Mouse (Mus musculus): Measurements from ENCODE around the gene Gkap1. TPM values are rescaled to one million over a fixed set of nuclear protein-coding genes. Genes with fewer than 3 reads are reported as not detected.
A peak's percentile ranks its signal among the peaks of the same experiment; 100 is the strongest.

Gene Gkap1
- total and polyA plus RNA-seq, 2 experiments: 3.5 to 14.9 TPM

GRCm38 (mm10) chr13:58232070-58232469, 43.4 kb downstream of the Gkap1 start:
- no peaks in the 10 kb centered on the region for H3K27me3 ChIP-seq (ENCODE audit: control insufficient read depth, insufficient read depth, low read length)
- H3K4me3 ChIP-seq (ENCODE audit: insufficient read depth, low read depth, low read length): no peak overlapping the region
- no peaks in the 10 kb centered on the region for H3K79me2 ChIP-seq (ENCODE audit: control insufficient read depth, insufficient read depth, low read length)
- no peak overlapping the region for H3K27ac ChIP-seq (replicated peaks; ENCODE audit: insufficient read depth, low read depth, low read length)
- no peak for TF ChIP-seq POLR2A (IDR thresholded peaks at IDR 0.05; ENCODE audit: extremely low read depth, insufficient read depth, low read length)
- no peak for TF ChIP-seq CTCF (IDR thresholded peaks at IDR 0.05; ENCODE audit: low read depth, low read length)
- no peak overlapping the region for H3K9ac ChIP-seq (ENCODE audit: low read depth, low read length)
- no peaks in the 10 kb centered on the region for H3K36me3 ChIP-seq (ENCODE audit: control insufficient read depth, insufficient read depth, low read length)
- H3K4me1 ChIP-seq (ENCODE audit: control insufficient read depth, insufficient read depth, low read length): peaks cover 5% of the 10 kb centered on the region
- 30% methylated on average over 8 of the region's 8 CpGs for WGBS
- peak; percentile 51 for DNase-seq (ENCODE audit: extremely low read depth, low read depth, low spot score)

- H3K79me2 ChIP-seq (ENCODE audit: control insufficient read depth, insufficient read depth, low read length): no peaks in the 10 kb centered on the region
- 91% methylated on average over 2 of the region's 2 CpGs for WGBS
- no peak for DNase-seq (ENCODE audit: extremely low read depth, low read depth, low spot score)
Measured at GRCm38 (mm10) chr13:58228624-58229023, 46.9 kb downstream of the Gkap1 start.

DNA sequence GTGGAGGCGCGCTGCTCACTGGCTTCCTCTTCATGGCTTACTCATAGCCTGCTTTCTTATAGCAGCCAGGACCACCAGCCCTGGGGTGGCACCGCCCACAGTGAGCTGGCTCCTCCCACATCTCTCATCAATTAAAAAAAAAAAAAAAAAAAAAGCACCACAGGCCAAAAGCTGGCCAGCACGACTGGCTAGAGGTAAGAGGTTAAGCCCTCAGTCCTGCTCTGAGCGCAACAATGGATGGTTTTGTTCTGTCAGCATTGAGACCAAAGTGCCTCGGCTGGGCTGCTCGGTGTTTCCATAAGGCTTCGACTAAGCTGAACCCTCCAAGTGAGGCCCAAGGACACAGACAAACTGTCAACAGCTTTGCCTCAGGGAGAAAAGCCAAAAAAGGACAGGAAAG, 49.8 kb downstream of the Gkap1 start:
- 90% methylated on average over 8 of the region's 8 CpGs for WGBS
- Histone ChIP-seq H3K4me3 (ENCODE audit: insufficient read depth, low read depth, low read length) (no peak overlapping the region), H3K4me1 (ENCODE audit: control insufficient read depth, insufficient read depth, low read length) (no peaks in the 10 kb centered on the region), H3K79me2 (ENCODE audit: control insufficient read depth, insufficient read depth, low read length) (no peaks in the 10 kb centered on the region), H3K27ac (replicated peaks; ENCODE audit: insufficient read depth, low read depth, low read length) (no peak overlapping the region), H3K9ac (ENCODE audit: low read depth, low read length) (no peak overlapping the region), H3K27me3 (ENCODE audit: control insufficient read depth, insufficient read depth, low read length) (no peaks in the 10 kb centered on the region), H3K36me3 (ENCODE audit: control insufficient read depth, insufficient read depth, low read length) (no peaks in the 10 kb centered on the region)
- no peak for TF ChIP-seq CTCF (IDR thresholded peaks at IDR 0.05; ENCODE audit: low read depth, low read length)
- no peak for TF ChIP-seq POLR2A (IDR thresholded peaks at IDR 0.05; ENCODE audit: extremely low read depth, insufficient read depth, low read length)
- no peak for DNase-seq (ENCODE audit: extremely low read depth, low read depth, low spot score)

More at GRCm38 (mm10) chr13:58228624-58229023, 46.9 kb downstream of the Gkap1 start:
- Histone ChIP-seq H3K9ac (ENCODE audit: low read depth, low read length) (no peak overlapping the region), H3K4me1 (ENCODE audit: control insufficient read depth, insufficient read depth, low read length) (peaks cover 5% of the 10 kb centered on the region), H3K4me3 (ENCODE audit: insufficient read depth, low read depth, low read length) (no peak overlapping the region), H3K27ac (replicated peaks; ENCODE audit: insufficient read depth, low read depth, low read length) (no peak overlapping the region), H3K36me3 (ENCODE audit: control insufficient read depth, insufficient read depth, low read length) (no peaks in the 10 kb centered on the region), H3K27me3 (ENCODE audit: control insufficient read depth, insufficient read depth, low read length) (no peaks in the 10 kb centered on the region)
- TF ChIP-seq POLR2A (IDR thresholded peaks at IDR 0.05; ENCODE audit: extremely low read depth, insufficient read depth, low read length) (no peak), CTCF (IDR thresholded peaks at IDR 0.05; ENCODE audit: low read depth, low read length) (no peak)

DNA sequence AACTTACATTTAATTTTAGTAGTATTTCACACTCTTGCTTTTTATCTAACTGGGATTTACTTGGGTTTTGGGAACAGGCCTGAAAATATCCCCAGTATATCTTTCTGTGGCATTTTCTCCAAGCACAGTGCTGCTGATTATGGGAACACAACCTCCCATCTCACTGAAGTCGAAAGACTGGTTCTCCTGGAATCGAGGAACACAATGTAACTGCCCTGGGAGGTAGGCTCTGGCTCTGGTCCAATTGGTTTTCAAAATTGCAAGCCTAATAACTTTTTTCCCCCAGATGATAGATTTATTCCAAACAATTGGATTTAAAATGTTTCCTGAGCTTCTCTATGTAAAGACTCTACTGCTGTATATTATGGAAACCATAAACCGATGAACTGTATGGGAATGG, 55.3 kb downstream of the Gkap1 start:
- no peak overlapping the region for H3K9ac ChIP-seq (ENCODE audit: low read depth, low read length)
- H3K27me3 ChIP-seq (ENCODE audit: control insufficient read depth, insufficient read depth, low read length): no peaks in the 10 kb centered on the region
- H3K4me1 ChIP-seq (ENCODE audit: control insufficient read depth, insufficient read depth, low read length): peaks cover 4% of the 10 kb centered on the region
- H3K36me3 ChIP-seq (ENCODE audit: control insufficient read depth, insufficient read depth, low read length): no peaks in the 10 kb centered on the region
- 65% methylated on average over 3 of the region's 3 CpGs for WGBS
- TF ChIP-seq CTCF (IDR thresholded peaks at IDR 0.05; ENCODE audit: low read depth, low read length): no peak
- TF ChIP-seq POLR2A (IDR thresholded peaks at IDR 0.05; ENCODE audit: extremely low read depth, insufficient read depth, low read length): no peak
- H3K27ac ChIP-seq (replicated peaks; ENCODE audit: insufficient read depth, low read depth, low read length): no peak overlapping the region
- H3K79me2 ChIP-seq (ENCODE audit: control insufficient read depth, insufficient read depth, low read length): peaks cover 2% of the 10 kb centered on the region
- no peak overlapping the region for H3K4me3 ChIP-seq (ENCODE audit: insufficient read depth, low read depth, low read length)
- no peak for DNase-seq (ENCODE audit: extremely low read depth, low read depth, low spot score)

- H3K9ac ChIP-seq (ENCODE audit: low read depth, low read length): no peak overlapping the region
- no peak overlapping the region for H3K27ac ChIP-seq (replicated peaks; ENCODE audit: insufficient read depth, low read depth, low read length)
- DNase-seq (ENCODE audit: extremely low read depth, low read depth, low spot score): peak; percentile 58
- no peaks in the 10 kb centered on the region for H3K36me3 ChIP-seq (ENCODE audit: control insufficient read depth, insufficient read depth, low read length)
- H3K79me2 ChIP-seq (ENCODE audit: control insufficient read depth, insufficient read depth, low read length): peaks cover 16% of the 10 kb centered on the region
- peaks cover 13% of the 10 kb centered on the region for H3K4me1 ChIP-seq (ENCODE audit: control insufficient read depth, insufficient read depth, low read length)
- H3K27me3 ChIP-seq (ENCODE audit: control insufficient read depth, insufficient read depth, low read length): no peaks in the 10 kb centered on the region
- TF ChIP-seq CTCF (IDR thresholded peaks at IDR 0.05; ENCODE audit: low read depth, low read length): no peak
- no peak for TF ChIP-seq POLR2A (IDR thresholded peaks at IDR 0.05; ENCODE audit: extremely low read depth, insufficient read depth, low read length)
- WGBS: 47% methylated on average over 2 of the region's 2 CpGs
- no peak overlapping the region for H3K4me3 ChIP-seq (ENCODE audit: insufficient read depth, low read depth, low read length)
Measured at GRCm38 (mm10) chr13:58217536-58217935, 58.0 kb downstream of the Gkap1 start.

DNA sequence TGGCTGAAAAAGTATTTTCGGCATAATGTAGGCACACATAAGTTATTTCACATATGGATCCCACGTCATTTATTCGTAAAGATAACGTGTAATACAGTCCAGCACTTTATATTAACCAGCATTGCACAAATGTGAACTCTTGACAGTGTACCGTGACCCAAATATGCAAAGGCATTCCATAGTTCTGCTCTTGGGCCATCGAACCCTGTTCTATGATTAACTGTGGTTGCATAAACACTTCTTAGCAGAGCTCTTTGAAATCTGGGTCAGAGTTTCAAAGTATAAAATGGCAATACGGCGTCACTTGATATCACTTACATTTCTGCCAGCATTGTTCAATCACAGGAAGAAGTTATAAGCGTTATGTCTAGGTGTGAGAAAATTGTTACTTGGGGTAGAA, 59.1 kb downstream of the Gkap1 start:
- WGBS: 17% methylated on average over 9 of the region's 9 CpGs
- Histone ChIP-seq H3K36me3 (ENCODE audit: control insufficient read depth, insufficient read depth, low read length) (no peaks in the 10 kb centered on the region), H3K4me1 (ENCODE audit: control insufficient read depth, insufficient read depth, low read length) (peaks cover 15% of the 10 kb centered on the region), H3K27me3 (ENCODE audit: control insufficient read depth, insufficient read depth, low read length) (no peaks in the 10 kb centered on the region), H3K27ac (replicated peaks; ENCODE audit: insufficient read depth, low read depth, low read length) (peak overlapping the region; percentile 92), H3K79me2 (ENCODE audit: control insufficient read depth, insufficient read depth, low read length) (peaks cover 23% of the 10 kb centered on the region), H3K9ac (ENCODE audit: low read depth, low read length) (peak overlapping the region; percentile 99), H3K4me3 (ENCODE audit: insufficient read depth, low read depth, low read length) (peak overlapping the region; percentile 94; the same call in 1 of the 2 replicates)
- TF ChIP-seq POLR2A (IDR thresholded peaks at IDR 0.05; ENCODE audit: extremely low read depth, insufficient read depth, low read length) (no peak), CTCF (IDR thresholded peaks at IDR 0.05; ENCODE audit: low read depth, low read length) (no peak)
- DNase-seq (ENCODE audit: extremely low read depth, low read depth, low spot score): peak; percentile 97
